Mouse (Mus musculus): ENCODE results near the gene Neurl2.
"Not testable (repeated sequence)": the region's sequence is repeated elsewhere in the genome, so short reads cannot be mapped to it uniquely, and the experiment has no call there.

The Neurl2 gene

GRCm38 (mm10) chr2:164833314-164833959 lies at the start of gene Neurl2:
TSS of gene Neurl2 (minus strand) at chr2:164833456.
- DNase-seq (ENCODE audit: low spot score in 2 of 2): peak; percentile 78 to 87

GRCm38 (mm10) chr2:164882619-164883018 lies 49.4 kb upstream of the Neurl2 start:
- no peak for DNase-seq (ENCODE audit: low spot score in 2 of 2)

- peak; percentile 96 to 98 for DNase-seq (ENCODE audit: low spot score in 2 of 2)
Observed at GRCm38 (mm10) chr2:164879568-164880277, 46.5 kb upstream of the Neurl2 start.

- peak; percentile 96 to 99 for DNase-seq (ENCODE audit: low spot score in 2 of 2)
Observed at GRCm38 (mm10) chr2:164879228-164879567, 45.9 kb upstream of the Neurl2 start, which contains the start of gene Pcif1. TSS of gene Pcif1 (plus strand) at chr2:164879304.

- peak; percentile 67 to 81 for DNase-seq (ENCODE audit: low spot score in 2 of 2)
Observed at GRCm38 (mm10) chr2:164878509-164879227, 45.4 kb upstream of the Neurl2 start.

- DNase-seq (ENCODE audit: low spot score in 2 of 2): not testable (repeated sequence)
Observed at GRCm38 (mm10) chr2:164877376-164878215, 44.3 kb upstream of the Neurl2 start.

- DNase-seq (ENCODE audit: low spot score in 2 of 2): not testable (repeated sequence)
Observed at GRCm38 (mm10) chr2:164875648-164876047, 42.4 kb upstream of the Neurl2 start.

- no peak for DNase-seq (ENCODE audit: low spot score in 2 of 2)
Observed at GRCm38 (mm10) chr2:164874239-164874769, 41.0 kb upstream of the Neurl2 start.

- no peak for DNase-seq (ENCODE audit: low spot score in 2 of 2)
Observed at GRCm38 (mm10) chr2:164873621-164874020, 40.4 kb upstream of the Neurl2 start.

GRCm38 (mm10) chr2:164871602-164872303 lies 38.5 kb upstream of the Neurl2 start:
- no peak for DNase-seq (ENCODE audit: low spot score in 2 of 2)

- DNase-seq (ENCODE audit: low spot score in 2 of 2): no peak
Observed at GRCm38 (mm10) chr2:164868491-164868890, 35.2 kb upstream of the Neurl2 start.

- peak in 1 of 2 experiments; percentile 68 for DNase-seq (ENCODE audit: low spot score in 2 of 2)
Observed at GRCm38 (mm10) chr2:164867566-164867965, 34.3 kb upstream of the Neurl2 start.

GRCm38 (mm10) chr2:164866741-164867551 lies 33.7 kb upstream of the Neurl2 start:
- no peak for DNase-seq (ENCODE audit: low spot score in 2 of 2)

- DNase-seq (ENCODE audit: low spot score in 2 of 2): no peak
Observed at GRCm38 (mm10) chr2:164864593-164864992, 31.3 kb upstream of the Neurl2 start.

- DNase-seq (ENCODE audit: low spot score in 2 of 2): not testable (repeated sequence)
Observed at GRCm38 (mm10) chr2:164863411-164863810, 30.2 kb upstream of the Neurl2 start.

GRCm38 (mm10) chr2:164862179-164862861 lies 29.1 kb upstream of the Neurl2 start:
- no peak for DNase-seq (ENCODE audit: low spot score in 2 of 2)

- no peak for DNase-seq (ENCODE audit: low spot score in 2 of 2)
Observed at GRCm38 (mm10) chr2:164861094-164861493, 27.8 kb upstream of the Neurl2 start.

GRCm38 (mm10) chr2:164859640-164860432 lies 26.6 kb upstream of the Neurl2 start:
- DNase-seq (ENCODE audit: low spot score in 2 of 2): no peak

Measured in spleen, postnatal 4 days (tissue).